Mouse (Mus musculus) stomach, embryonic 14.5 days (tissue): ENCODE measurements at regions not wholly inside any gene's neighbourhood (a gene's known extent, or its start where the extent isn't known, plus 50 kb on each side); places are given as distances from the start of the nearest gene placed in this dataset.

ENCODE experiments used
- ATAC-seq: fragments of 200-750 bp; cut with Nextera tagmentation; 2 replicates; pipeline ENCODE4 v1.8.0; 2017; ENCODE audit warnings: low read depth, moderate TSS enrichment; ENCODE audit not compliant: insufficient number of reproducible peaks, insufficient read depth, low FRiP score
- H3K27ac ChIP-seq: fragments of 300-500 bp; sonication (generic); 2 replicates; pipeline ENCODE4 v1.5.1; 2014; ENCODE audit warnings: mild to moderate bottlenecking, low read length, moderate library complexity, mixed read lengths
- H3K27me3 ChIP-seq: fragments of 300-500 bp; sonication (generic); 2 replicates; pipeline ENCODE4 v1.6.1; 2014; ENCODE audit warnings: low read length, control low read depth, mixed read lengths; ENCODE audit not compliant: control insufficient read depth, insufficient read depth
- H3K36me3 ChIP-seq: fragments of 300-500 bp; sonication (generic); 2 replicates; pipeline ENCODE4 v1.6.1; 2014; ENCODE audit warnings: mild to moderate bottlenecking, control low read depth, low read length, moderate library complexity, mixed read lengths; ENCODE audit not compliant: control insufficient read depth, insufficient read depth
- H3K4me1 ChIP-seq: fragments of 300-500 bp; sonication (generic); 2 replicates; pipeline ENCODE4 v1.6.1; 2014; ENCODE audit warnings: low read length, control low read depth, mixed read lengths; ENCODE audit not compliant: control insufficient read depth, insufficient read depth
- H3K4me2 ChIP-seq: fragments of 300-500 bp; sonication (generic); replicated peaks from 2 replicates; pipeline ENCODE4 v1.6.1; 2014; ENCODE audit warnings: low read depth, low read length, control low read depth
- H3K4me3 ChIP-seq: fragments of 300-500 bp; sonication (generic); 2 replicates; pipeline ENCODE4 v1.5.1; 2014; ENCODE audit warnings: low read depth, low read length, control low read depth
- H3K9ac ChIP-seq: fragments of 300-500 bp; sonication (generic); replicated peaks from 2 replicates; pipeline ENCODE4 v1.6.1; 2014; ENCODE audit warnings: low read depth, mild to moderate bottlenecking, control low read depth, low read length, moderate library complexity, mixed read lengths
- H3K9me3 ChIP-seq: fragments of 300-500 bp; sonication (generic); 2 replicates; pipeline ENCODE4 v1.6.1; 2016; ENCODE audit warnings: low read depth, low read length, control low read depth; ENCODE audit not compliant: control insufficient read depth
- WGBS: fragments of 180-500 bp; shearing (Covaris S2); extraction: QIAGEN DNeasy Blood & Tissue Kit; methylation state at CpG from one replicate; pipeline ENCODE4 v1.1.7; 2014; 5-methylcytosine and 5-hydroxymethylcytosine counted together

DNA sequence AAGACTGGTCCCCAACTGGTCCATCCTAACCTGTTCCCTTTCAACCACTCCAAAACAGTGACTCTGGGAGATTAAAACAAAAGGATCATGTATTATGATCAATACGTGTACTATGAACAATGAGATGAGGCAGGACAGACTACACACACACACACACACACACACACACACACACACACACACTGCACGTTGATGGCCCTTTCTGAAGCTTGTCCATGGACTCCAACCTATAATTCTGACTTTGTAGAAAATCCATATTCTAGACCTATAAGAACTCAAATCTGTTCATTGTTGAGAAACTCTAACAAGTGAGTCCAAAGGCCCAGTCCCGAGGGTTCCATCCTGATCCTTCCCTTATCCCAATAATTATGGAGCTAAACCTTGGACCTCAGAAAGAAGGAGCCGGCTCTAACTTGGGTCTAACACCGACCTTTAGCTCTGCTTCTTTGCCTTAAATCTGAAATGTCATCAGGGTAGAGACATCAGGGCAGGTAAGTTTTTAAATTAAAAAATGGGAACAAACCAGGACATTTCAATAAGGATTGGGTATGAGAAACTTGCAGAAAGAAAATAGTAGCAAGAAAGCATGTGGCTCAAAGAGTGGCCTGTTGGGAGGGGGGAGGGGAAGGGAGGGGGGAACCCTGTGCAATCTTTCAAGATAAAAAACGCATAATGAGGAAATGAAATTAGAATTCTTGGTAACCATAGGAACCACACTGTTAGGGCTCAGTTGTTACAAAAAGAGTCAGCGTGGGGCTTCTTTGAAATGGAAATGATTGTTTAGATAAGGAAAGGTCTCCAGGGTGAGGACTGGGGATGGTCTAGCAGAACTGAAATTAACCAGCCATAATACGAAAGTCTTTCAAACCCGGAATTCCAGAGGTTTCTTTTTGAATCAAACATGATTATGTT is 187.9 kb downstream of the Dusp6 start:
- no peaks in the 10 kb centered on the region for H3K27me3 ChIP-seq
- no peak overlapping the region for H3K9ac ChIP-seq
- H3K4me2 ChIP-seq: no peak overlapping the region
- H3K36me3 ChIP-seq: no peaks in the 10 kb centered on the region
- no peak overlapping the region for H3K27ac ChIP-seq
- no peak overlapping the region for H3K4me3 ChIP-seq
- WGBS: 50% methylated on average over 9 of the region's 9 CpGs
- no peaks in the 10 kb centered on the region for H3K4me1 ChIP-seq
- ATAC-seq: no peak
- no peaks in the 10 kb centered on the region for H3K9me3 ChIP-seq

DNA sequence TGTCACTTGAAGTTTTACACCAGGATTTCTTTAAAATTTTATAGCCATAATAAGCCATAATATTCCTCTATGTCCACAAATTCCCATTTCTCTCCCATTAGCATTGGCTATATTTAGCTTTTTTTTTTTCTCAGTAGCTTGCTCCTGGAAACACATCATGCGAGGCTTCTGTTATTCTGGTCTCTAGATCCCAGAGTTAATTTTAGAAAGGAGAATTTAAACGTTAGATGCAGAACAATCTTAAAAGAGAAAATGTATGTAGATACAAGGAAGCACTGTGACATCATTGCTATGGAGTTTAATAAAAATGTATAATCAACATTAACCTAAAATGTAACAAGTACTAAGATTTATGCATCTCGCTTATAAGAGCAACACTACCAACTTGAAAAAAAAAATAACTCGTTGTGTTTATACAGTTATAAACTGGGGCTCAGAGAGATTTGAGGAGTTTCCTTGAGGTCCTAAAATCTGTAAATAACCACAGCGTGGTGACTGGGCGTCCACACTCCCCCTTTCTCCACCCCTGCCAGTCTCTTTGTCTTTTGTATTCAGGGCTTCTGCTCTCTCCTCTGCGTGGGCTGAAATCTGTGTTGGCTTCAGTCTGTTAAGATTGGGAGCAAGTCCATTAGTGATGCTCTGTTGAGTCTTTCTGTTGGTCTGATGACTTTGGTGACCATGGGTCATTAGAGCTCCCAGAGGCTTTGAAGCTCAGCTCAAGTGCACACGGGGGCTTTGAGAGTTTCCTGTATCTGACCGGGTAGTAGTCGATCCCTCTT is 188.8 kb downstream of the Dusp6 start:
- no peaks in the 10 kb centered on the region for H3K27me3 ChIP-seq
- H3K9me3 ChIP-seq: no peaks in the 10 kb centered on the region
- no peak overlapping the region for H3K9ac ChIP-seq
- H3K36me3 ChIP-seq: no peaks in the 10 kb centered on the region
- no peak overlapping the region for H3K27ac ChIP-seq
- no peak overlapping the region for H3K4me2 ChIP-seq
- H3K4me3 ChIP-seq: no peak overlapping the region
- no peaks in the 10 kb centered on the region for H3K4me1 ChIP-seq
- no peak for ATAC-seq
- 40% methylated on average over 10 of the region's 10 CpGs for WGBS

DNA sequence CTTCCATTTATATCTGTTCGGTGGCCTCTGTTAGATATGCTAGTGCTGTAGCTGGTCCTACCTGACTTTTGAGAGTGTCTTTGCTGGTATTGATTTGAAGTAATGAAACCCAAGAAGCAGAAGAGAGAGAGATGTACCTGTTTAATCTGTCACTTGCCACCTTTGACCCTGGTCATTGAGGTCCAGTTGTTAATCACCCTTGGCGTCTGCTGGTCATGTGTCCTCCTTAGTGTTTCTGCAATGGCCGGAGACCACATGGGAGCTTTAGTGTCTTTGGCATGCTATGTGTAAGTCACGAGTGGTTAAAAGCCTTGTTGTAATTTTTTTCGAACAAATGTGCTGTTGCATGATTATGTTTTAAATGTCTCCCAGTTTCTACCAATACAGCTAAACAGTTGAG is 193.1 kb downstream of the Dusp6 start:
- Histone ChIP-seq H3K36me3 (no peaks in the 10 kb centered on the region), H3K27ac (no peak overlapping the region), H3K4me3 (no peak overlapping the region), H3K4me1 (peaks cover 4% of the 10 kb centered on the region; the same call in 1 of the 2 replicates), H3K4me2 (no peak overlapping the region), H3K9me3 (no peaks in the 10 kb centered on the region), H3K27me3 (no peaks in the 10 kb centered on the region), H3K9ac (no peak overlapping the region)
- ATAC-seq: no peak
- WGBS: 92% methylated on average over 5 of the region's 5 CpGs

DNA sequence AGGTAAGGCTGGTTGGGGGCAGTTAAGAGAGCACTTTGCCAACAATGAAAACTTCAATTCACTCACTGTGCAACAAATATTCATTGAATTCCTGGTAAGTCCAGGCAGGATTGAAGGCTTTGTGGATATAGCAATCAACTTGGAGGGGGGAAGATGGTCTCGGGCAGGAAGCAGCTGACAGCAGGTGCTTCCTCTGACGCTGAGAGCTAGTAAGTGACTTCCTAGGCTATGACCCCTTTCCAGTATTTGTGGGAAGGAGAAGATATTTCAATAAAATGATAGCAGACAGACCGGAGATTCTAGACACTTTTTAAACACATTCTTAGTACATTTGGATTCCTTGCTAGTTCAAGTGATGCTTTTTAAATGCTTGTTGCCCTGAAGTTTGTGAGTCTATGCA is 195.0 kb downstream of the Dusp6 start:
- no peak overlapping the region for H3K4me2 ChIP-seq
- H3K27ac ChIP-seq: no peak overlapping the region
- no peaks in the 10 kb centered on the region for H3K9me3 ChIP-seq
- ATAC-seq: no peak
- no peak overlapping the region for H3K4me3 ChIP-seq
- no peaks in the 10 kb centered on the region for H3K27me3 ChIP-seq
- H3K9ac ChIP-seq: no peak overlapping the region
- WGBS: 57% methylated on average over 3 of the region's 3 CpGs
- H3K36me3 ChIP-seq: no peaks in the 10 kb centered on the region
- H3K4me1 ChIP-seq: peaks cover 6% of the 10 kb centered on the region; the same call in 1 of the 2 replicates

DNA sequence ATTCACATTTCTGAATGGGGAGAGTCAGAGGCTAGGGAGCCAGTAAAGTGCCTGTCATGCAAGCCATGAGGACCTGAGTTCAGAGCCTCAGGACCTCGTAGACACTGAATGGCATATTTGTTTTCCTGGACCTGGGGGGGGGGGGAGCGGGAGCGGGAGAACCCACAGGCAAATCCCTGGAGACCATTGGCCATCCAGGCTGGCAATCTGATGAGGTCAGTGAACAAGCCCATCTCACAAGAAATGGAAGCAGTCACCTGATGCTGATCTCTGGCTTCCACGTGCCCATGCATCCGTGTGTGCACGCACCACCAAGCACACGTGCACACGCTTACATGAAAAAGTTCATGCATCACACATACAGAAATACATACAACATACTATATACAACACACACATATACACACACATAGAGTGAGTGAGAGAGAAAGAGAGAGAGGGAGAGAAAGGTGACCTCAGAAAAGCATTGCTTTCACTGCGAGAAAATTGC is 196.2 kb downstream of the Dusp6 start:
- no peak for ATAC-seq
- Histone ChIP-seq H3K9me3 (no peaks in the 10 kb centered on the region), H3K27ac (no peak overlapping the region), H3K4me2 (no peak overlapping the region), H3K4me1 (peaks cover 6% of the 10 kb centered on the region; the same call in 1 of the 2 replicates), H3K4me3 (no peak overlapping the region), H3K9ac (no peak overlapping the region), H3K36me3 (no peaks in the 10 kb centered on the region), H3K27me3 (no peaks in the 10 kb centered on the region)
- WGBS: 87% methylated on average over 9 of the region's 9 CpGs

DNA sequence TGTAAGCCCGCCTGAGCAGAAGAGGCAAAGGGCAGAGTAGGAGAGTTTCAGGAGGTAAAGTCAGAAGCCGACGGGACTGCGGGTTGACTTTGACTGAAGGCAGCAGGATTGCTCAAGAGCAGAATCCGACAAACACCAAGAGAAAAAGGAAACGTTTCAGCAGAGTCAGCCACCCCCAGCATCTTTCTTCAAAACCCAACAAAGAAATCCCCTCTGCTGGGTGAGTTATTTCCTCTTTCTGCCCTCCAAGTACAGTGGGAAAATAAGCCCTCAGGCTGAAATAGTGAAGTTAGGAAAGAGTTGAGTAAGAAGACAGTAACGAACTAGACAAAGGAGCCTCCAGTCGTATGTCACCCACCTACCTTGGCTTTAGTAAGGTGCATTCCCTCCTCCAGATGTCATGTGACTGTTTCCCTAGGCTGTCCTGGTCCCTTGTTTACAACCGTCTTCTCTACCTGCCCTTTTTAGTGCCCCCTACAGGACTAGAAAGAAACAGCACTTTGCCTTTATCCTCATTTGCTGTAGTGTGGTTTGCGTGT is 196.9 kb downstream of the Dusp6 start:
- Histone ChIP-seq H3K4me3 (no peak overlapping the region), H3K9me3 (no peaks in the 10 kb centered on the region), H3K4me2 (no peak overlapping the region), H3K27ac (no peak overlapping the region), H3K27me3 (no peaks in the 10 kb centered on the region), H3K36me3 (no peaks in the 10 kb centered on the region), H3K9ac (no peak overlapping the region), H3K4me1 (peaks cover 6% of the 10 kb centered on the region; the same call in 1 of the 2 replicates)
- no peak for ATAC-seq
- 46% methylated on average over 10 of the region's 10 CpGs for WGBS

DNA sequence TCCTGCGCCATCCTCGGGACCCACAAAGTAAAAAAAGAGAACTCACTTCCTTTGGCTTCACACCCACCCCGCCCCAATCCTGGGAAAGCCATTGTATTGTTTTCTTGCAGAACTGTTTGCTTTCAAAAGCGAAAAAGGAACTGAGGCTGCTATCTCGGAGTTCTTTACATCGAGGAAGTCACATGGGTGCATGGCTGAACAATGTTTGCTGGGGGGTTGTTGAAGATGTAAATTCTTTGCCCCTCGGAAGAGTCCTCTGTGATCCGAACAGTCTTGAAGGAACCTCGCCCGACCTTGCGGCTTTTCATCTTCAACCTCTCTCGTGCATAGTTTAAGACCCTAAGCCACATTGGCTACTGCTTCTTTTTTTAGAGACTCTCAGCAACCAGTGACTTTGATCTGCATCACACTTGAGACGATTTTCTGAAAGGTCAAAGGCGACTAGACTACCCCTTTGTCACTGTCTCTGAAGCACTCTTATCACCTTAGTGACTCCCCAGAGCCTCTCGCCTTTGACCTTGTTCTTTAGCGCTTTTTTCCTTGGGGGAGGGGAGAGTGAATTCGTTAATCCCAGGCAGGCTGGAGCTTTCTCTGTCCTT is 197.9 kb downstream of the Dusp6 start:
- H3K27ac ChIP-seq: peak overlapping the region; percentile 61; the same call in 1 of the 2 replicates
- H3K9ac ChIP-seq: 0 out of 2 replicates have a peak overlapping the region, but pooled peaks have one; percentile 14
- WGBS: 5% methylated on average over 17 of the region's 17 CpGs

More for the DNA sequence above, 197.9 kb downstream of the Dusp6 start:
- no peaks in the 10 kb centered on the region for H3K27me3 ChIP-seq
- no peaks in the 10 kb centered on the region for H3K36me3 ChIP-seq
- peaks cover 6% of the 10 kb centered on the region; the same call in 1 of the 2 replicates for H3K4me1 ChIP-seq
- H3K4me2 ChIP-seq: peak overlapping the region; percentile 75
- ATAC-seq: no peak; the same call in 1 of the 2 replicates
- peak overlapping the region; percentile 29 for H3K4me3 ChIP-seq
- H3K9me3 ChIP-seq: no peaks in the 10 kb centered on the region
